Mouse (Mus musculus): ENCODE measurements around the gene Veph1.

The Veph1 gene

DNA sequence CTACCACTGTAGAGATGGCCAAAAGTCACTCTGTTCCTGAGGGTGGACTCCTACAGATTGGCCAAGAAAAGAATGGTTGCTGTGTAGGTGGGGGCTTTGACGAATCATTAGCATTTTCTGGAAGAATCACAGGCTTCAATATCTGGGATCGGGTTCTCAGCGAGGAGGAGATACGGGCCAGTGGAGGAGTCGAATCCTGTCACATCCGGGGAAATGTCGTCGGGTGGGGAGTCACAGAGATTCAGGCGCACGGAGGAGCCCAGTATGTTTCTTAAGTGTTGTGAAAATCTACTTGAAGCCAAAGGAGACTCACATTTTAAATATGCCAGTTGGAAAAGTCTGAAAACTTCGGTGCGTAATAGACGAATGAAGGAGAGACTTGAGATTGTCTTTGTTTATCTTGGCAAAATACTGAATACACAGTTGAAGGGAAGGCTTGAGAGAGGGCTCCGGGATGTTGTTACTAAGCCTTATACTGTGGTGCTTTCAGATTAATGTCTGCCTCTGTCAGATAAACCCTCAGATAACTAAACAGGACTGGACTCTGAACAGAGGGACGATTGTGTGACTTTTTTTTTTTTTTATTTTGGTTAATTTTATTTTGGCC is 71.6 kb downstream of the Veph1 start:
- no peak for DNase-seq (ENCODE audit: extremely low read depth, low read depth)

DNA sequence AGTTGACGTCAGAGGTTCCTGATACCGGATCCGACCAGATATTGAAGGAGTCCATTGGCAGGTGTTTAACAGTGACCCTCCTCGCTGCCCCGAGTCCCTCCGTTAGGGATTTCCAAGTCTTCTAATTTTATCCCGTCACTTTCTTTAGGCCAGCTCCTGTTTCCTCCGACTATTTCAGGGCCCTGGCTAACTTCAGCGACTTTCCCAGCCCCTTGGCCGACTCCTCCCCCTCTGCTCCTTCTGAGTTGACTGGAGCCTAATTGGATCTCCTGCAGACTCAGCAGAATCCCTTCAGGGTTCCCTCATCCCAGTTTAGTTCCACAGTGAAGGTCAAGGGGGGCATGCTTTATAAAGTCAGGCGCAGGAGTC is 75.4 kb downstream of the Veph1 start:
- DNase-seq (ENCODE audit: extremely low read depth, low read depth): no peak

GRCm38 (mm10) chr3:66220554-66221242 is 75.9 kb downstream of the Veph1 start:
- DNase-seq (ENCODE audit: extremely low read depth, low read depth): no peak

GRCm38 (mm10) chr3:66219655-66220191 is 76.9 kb downstream of the Veph1 start, which contains the start of gene Ptx3:
Gene Ptx3, plus strand, starts transcription at chr3:66219910.
- DNase-seq (ENCODE audit: extremely low read depth, low read depth): no peak

DNA sequence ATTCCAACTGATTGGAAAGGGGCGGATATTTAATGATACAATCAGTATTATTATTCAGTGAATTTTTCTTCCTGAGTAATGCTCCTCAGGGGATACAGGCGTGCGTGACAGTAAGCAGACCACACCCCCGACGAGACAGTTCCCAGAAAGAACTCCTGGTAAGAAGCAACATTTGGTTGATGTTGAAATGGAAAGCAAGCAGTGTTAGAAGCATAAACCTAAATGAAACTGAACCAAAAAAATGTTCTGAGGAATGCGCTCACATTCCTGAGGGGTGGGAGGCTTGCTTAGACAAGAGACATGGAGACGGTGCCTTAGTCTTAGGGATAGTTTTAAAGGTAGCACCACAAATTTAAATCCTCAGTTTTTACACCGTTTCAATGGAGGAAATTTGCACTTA is 80.9 kb downstream of the Veph1 start:
- DNase-seq (ENCODE audit: extremely low read depth, low read depth): no peak

DNA sequence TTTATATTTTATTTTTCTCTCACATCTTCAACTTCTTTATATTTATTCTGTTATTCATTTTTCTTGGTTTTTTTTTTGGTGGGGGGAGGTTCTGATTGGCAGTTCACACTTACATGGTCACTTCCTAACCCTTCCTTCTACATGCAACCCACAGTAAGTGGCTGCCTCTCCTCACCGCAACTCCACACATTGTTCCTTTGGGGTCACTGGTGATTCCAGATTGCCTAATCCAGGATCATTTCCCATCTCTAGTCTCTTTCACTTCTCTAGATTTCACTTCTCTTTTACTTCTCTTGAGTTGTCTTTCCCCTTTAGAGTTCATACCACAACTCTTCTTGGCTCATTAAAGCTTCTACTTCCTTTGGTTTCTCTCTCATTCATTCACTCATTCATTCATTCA is 83.1 kb downstream of the Veph1 start:
- DNase-seq (ENCODE audit: extremely low read depth, low read depth): no peak

DNA sequence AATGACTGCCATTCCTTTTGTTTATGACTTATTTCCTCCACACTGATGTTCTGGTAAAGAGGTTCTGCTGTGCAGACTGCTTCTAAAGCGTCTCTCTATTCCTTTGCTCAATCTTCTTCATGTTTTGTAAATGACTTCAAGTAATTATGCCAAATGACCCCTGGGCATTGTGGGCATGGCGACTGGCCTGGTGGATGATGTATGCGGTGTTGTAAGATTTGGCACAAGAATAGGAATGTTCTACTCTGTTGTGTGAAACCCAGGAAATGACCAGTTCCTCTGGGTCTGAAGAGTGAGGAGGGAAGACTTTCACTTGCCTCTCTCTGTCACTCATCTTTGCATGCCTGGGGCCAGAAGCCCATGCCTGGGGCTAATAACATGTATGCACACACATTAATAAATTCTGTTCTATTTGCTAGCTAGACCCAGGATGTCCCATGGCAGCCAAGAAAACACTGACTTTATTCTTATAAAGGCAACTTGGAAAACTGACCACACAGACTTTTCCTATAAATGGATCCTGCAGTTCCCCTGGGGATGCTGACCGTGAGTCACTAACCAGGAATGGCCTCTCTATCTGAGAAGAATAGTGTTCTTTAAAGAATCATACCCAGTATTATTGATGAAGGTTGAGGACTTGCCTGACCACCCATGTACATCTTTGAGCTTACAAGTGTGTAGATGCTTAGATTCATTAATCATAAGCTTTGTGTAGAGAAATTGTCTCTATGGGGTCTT is 87.6 kb downstream of the Veph1 start:
- no peak for DNase-seq (ENCODE audit: extremely low read depth, low read depth)

DNA sequence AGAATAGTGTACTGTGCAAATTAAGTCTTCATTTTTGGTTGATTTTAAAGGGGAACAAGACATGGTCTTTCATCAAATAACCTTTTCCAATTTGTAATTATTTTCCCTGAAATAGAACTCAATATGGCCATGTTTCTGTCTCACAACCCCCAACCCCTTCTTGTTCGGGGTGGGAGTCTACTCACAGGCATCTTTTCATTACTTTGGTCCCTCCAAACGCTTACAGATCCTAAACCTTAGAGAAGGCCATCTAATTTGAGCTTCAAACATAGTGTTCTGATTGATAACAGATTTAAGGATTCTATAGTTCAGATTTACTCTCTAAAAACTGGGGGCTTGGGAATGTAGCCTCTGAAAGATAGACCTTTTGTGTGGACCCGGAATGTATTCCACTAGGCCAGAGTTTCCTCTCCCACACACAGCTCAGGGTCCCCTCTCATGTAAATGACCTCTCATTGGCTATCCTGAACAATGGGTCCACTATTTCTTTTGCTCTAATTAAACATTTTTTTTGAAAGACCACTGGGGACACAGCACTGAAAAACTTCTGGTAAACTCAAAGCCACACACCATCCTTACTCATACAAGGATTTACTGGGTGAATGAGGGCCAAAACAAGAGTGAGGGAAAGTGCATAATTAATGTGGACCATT is 102.6 kb downstream of the Veph1 start:
- DNase-seq (ENCODE audit: extremely low read depth, low read depth): no peak

- DNase-seq (ENCODE audit: extremely low read depth, low read depth): no peak
Measured at GRCm38 (mm10) chr3:66179647-66180046, 117.0 kb downstream of the Veph1 start.

GRCm38 (mm10) chr3:66172907-66173306 is 123.7 kb downstream of the Veph1 start:
- DNase-seq (ENCODE audit: extremely low read depth, low read depth): no peak

- no peak for DNase-seq (ENCODE audit: extremely low read depth, low read depth)
Measured at GRCm38 (mm10) chr3:66169873-66170538, 126.6 kb downstream of the Veph1 start.

DNA sequence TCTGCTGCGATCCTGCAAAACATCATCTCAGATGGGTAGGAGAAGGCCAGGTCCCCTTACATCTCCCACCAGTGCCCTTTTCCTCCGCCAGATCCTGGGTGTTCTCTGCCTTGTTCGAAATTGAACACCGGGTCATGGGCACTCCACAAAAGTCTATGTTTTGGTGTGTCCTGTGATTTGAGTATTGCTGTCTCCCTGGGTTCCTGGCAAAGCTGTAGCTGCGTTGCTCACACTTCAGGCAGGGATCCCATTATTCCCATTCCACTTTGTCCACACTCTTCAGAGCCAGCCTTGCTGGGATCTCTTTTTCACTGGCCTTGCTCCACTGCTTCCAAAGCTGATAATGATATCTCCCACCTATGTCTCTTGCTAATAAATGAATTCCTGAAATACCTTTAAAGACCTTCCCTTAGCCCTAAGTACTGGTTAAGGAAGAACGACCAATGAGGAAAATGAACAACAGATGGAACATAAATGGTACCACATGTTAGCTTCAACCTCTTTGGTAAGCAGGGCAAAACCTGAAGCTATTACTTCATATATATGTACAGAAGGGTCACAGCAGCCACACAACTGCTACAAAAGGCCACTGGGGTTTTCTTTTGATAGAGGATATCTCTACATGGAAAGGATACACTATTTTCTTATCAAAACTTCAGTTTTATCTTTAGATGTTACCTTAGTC is 129.9 kb downstream of the Veph1 start:
- no peak for DNase-seq (ENCODE audit: extremely low read depth, low read depth)

DNA sequence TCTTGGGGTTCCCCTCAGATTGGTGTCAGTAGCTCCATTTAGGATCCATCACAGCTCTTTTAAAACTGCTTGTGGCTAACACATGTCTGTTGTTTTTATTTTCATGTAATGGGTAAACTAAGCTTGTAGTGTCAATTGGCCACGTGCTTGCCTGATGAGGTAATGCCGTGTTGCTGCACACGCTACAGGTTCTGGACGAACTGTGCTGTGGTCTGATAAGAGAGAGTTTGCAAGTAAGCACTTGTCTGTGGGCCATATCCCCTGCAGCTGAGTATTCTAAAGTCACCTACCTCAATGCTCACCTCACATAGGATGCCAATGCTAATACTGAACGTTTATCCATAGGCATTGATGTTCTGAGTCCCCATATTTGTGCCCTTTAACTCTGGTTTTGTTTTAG is 131.6 kb downstream of the Veph1 start:
- no peak for DNase-seq (ENCODE audit: extremely low read depth, low read depth)

DNA sequence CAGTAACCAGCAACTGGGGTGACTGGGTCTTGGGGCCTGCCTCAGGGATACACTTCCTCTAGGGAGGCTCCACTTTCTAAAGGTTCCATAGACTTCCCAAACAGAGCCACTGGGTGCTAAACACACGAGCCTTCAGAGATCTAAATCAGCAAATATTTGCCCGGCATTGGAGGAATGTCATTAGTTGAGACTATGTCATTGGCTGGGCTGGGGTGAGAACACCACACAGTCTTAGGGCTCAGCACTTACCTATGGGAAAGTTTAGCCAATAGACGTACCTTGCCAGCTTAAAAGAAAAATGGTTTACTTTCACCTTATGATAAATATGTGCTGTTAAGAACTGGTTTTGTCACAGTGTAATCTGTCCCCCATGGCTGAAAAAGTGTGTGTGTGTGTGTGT is 132.1 kb downstream of the Veph1 start:
- no peak for DNase-seq (ENCODE audit: extremely low read depth, low read depth)

GRCm38 (mm10) chr3:66162612-66163011 is 134.0 kb downstream of the Veph1 start:
- DNase-seq (ENCODE audit: extremely low read depth, low read depth): no peak

- no peak for DNase-seq (ENCODE audit: extremely low read depth, low read depth)
Measured at GRCm38 (mm10) chr3:66157947-66158346, 138.7 kb downstream of the Veph1 start.

DNA sequence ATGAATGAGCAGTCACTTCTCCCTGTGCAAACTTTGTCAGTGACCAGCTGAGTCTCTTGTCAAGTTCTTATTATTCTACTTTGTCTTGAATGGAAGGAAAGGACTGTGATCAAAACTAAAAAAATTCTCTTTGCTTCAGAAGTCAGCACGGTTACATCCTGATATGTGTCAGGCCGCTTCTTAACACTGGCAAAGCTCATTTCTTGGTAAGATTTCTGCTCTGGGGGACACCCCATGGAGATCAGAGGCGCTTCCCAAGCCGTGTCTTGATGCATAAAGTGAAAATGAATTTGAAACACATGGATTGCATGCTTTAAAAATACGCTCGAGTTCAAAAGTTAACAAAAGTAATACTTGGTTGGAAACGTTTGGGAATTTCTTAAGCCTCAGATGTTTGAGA is 159.0 kb downstream of the Veph1 start:
- DNase-seq (ENCODE audit: extremely low read depth, low read depth): no peak

GRCm38 (mm10) chr3:66131264-66131950 is 165.2 kb downstream of the Veph1 start:
- DNase-seq (ENCODE audit: extremely low read depth, low read depth): no peak

- DNase-seq (ENCODE audit: extremely low read depth, low read depth): peak; percentile 6
Measured at GRCm38 (mm10) chr3:66129689-66130088, 166.9 kb downstream of the Veph1 start.

- DNase-seq (ENCODE audit: extremely low read depth, low read depth): no peak
Measured at GRCm38 (mm10) chr3:66105493-66105892, 191.1 kb downstream of the Veph1 start.
